ENCODE assay signal across 8 mouse cellular contexts in genomic region chr13:112994191-112994590, GRCm38 (mm10). TPM values are rescaled to one million over a fixed set of nuclear protein-coding genes. Genes with fewer than 3 reads are reported as not detected.
DNase-seq lines count a peak whose midpoint lies in the region; ATAC-seq and TF ChIP-seq lines count a peak whose summit lies in the region.

No protein-coding gene starts in this region.

- no peak overlapping the region for H3K9ac ChIP-seq in heart, embryonic 16.5 days (ENCODE audit: low read length)
- H3K9ac ChIP-seq in neural tube, embryonic 13.5 days = peak overlapping the region; percentile 58

- TF ChIP-seq CTCF in lung, adult 2 months (IDR thresholded peaks at IDR 0.05; ENCODE audit: insufficient read depth, low read length) = peak; percentile 72

- no peaks in the 10 kb centered on the region for H3K9me3 ChIP-seq in heart, embryonic 16.5 days (replicated peaks; ENCODE audit: control insufficient read depth, low read length)
- no peaks in the 10 kb centered on the region for H3K9me3 ChIP-seq in neural tube, embryonic 13.5 days

- peak; percentile 48 for DNase-seq in urinary bladder, adult 2 months (ENCODE audit: low spot score)
- no peak for DNase-seq in urinary bladder, postnatal 10 days (ENCODE audit: low spot score)
- peak; percentile 71 to 72 for DNase-seq in cerebellum, postnatal 36 days
- DNase-seq in kidney, postnatal 14 days = peak; percentile 67
- DNase-seq in lung, adult 2 months = peak; percentile 57
- DNase-seq in thymus, postnatal 0 days (ENCODE audit: low spot score) = peak; percentile 70

- peaks cover 21% of the 10 kb centered on the region for H3K4me1 ChIP-seq in heart, embryonic 16.5 days (ENCODE audit: control insufficient read depth, insufficient read depth, low read length)
- peaks cover 10% of the 10 kb centered on the region; the same call in 1 of the 2 replicates for H3K4me1 ChIP-seq in lung, adult 2 months (ENCODE audit: control insufficient read depth, insufficient read depth, low read length)
- H3K4me1 ChIP-seq in neural tube, embryonic 13.5 days (replicated peaks) = peaks cover 33% of the 10 kb centered on the region

- WGBS in heart, embryonic 16.5 days = 1% methylated on average over 25 of the region's 25 CpGs
- 1% methylated on average over 25 of the region's 25 CpGs for WGBS in lung, adult 2 months
- 0% methylated on average over 25 of the region's 25 CpGs for WGBS in neural tube, embryonic 13.5 days

- TF ChIP-seq POLR2A in lung, adult 2 months (IDR thresholded peaks at IDR 0.05; ENCODE audit: borderline replicate concordance, extremely low read depth, low read depth, low read length) = no peak

- peak overlapping the region; percentile 85 for H3K4me2 ChIP-seq in heart, embryonic 16.5 days (ENCODE audit: low read depth, low read length)
- H3K4me2 ChIP-seq in neural tube, embryonic 13.5 days = peak overlapping the region; percentile 75

- H3K27me3 ChIP-seq in heart, embryonic 16.5 days (ENCODE audit: control insufficient read depth, insufficient read depth, low read length) = peaks cover 82% of the 10 kb centered on the region
- H3K27me3 ChIP-seq in neural tube, embryonic 13.5 days = peaks cover 95% of the 10 kb centered on the region

- no peak; the same call in 1 of the 2 replicates for ATAC-seq in heart, embryonic 16.5 days (replicated peaks; ENCODE audit: extremely low read depth, insufficient read depth, low FRiP score)
- peak; percentile 55 for ATAC-seq in neural tube, embryonic 13.5 days (ENCODE audit: low read depth)

- peak overlapping the region; percentile 52 for H3K4me3 ChIP-seq in heart, embryonic 16.5 days (ENCODE audit: low read length)
- no peak overlapping the region for H3K4me3 ChIP-seq in lung, adult 2 months (replicated peaks; ENCODE audit: extremely low read depth, low read depth, low read length)
- peak overlapping the region; percentile 42 for H3K4me3 ChIP-seq in neural tube, embryonic 13.5 days

- no peaks in the 10 kb centered on the region for H3K36me3 ChIP-seq in heart, embryonic 16.5 days (ENCODE audit: control insufficient read depth, insufficient read depth)
- H3K36me3 ChIP-seq in neural tube, embryonic 13.5 days = no peaks in the 10 kb centered on the region

- H3K27ac ChIP-seq in heart, embryonic 16.5 days (ENCODE audit: low read length) = no peak overlapping the region
- no peak overlapping the region for H3K27ac ChIP-seq in neural tube, embryonic 13.5 days (replicated peaks)

RNA-seq across cellular contexts. Expression of gene Mcidas, which starts 0.5 kb away (rescaled TPM):
- 0.14 and 0.25 TPM in 2 replicates for polyA plus RNA-seq in urinary bladder, adult 2 months (2012; rRNA removed)
- 0.62 and 1.2 TPM in 2 replicates for polyA plus RNA-seq in heart, embryonic 16.5 days (2015; fragmentation: Nextera tagmentation; extraction: Ambion mirVana)
- polyA plus RNA-seq in lung, adult 2 months (2012; rRNA removed) = 0.47 and 0.66 TPM in 2 replicates
- 0.10 and 0.12 TPM in 2 replicates for polyA plus RNA-seq in neural tube, embryonic 13.5 days (2015; fragmentation: Nextera tagmentation; extraction: Ambion mirVana)
- 0.20 and 0.28 TPM in 2 replicates for polyA plus RNA-seq in thymus, postnatal 0 days (2015; fragmentation: Nextera tagmentation; extraction: Ambion mirVana)

RNA-seq across cellular contexts. Expression of gene Ccno, which starts 6.6 kb away (rescaled TPM):
- 0.57 and 0.67 TPM in 2 replicates for polyA plus RNA-seq in urinary bladder, adult 2 months (2012; rRNA removed)
- polyA plus RNA-seq in heart, embryonic 16.5 days (2015; fragmentation: Nextera tagmentation; extraction: Ambion mirVana) = 0.87 and 2.0 TPM in 2 replicates
- polyA plus RNA-seq in lung, adult 2 months (2012; rRNA removed) = 5.9 and 8.4 TPM in 2 replicates
- 0.25 TPM in 1 of 2 replicates, not detected in the other for polyA plus RNA-seq in neural tube, embryonic 13.5 days (2015; fragmentation: Nextera tagmentation; extraction: Ambion mirVana)
- 1.2 TPM in 2 replicates for polyA plus RNA-seq in thymus, postnatal 0 days (2015; fragmentation: Nextera tagmentation; extraction: Ambion mirVana)

RNA-seq across cellular contexts. Expression of gene Cdc20b, which starts 40.7 kb away (rescaled TPM):
- not detected in 2 replicates for polyA plus RNA-seq in urinary bladder, adult 2 months (2012; rRNA removed)
- 0.38 and 0.62 TPM in 2 replicates for polyA plus RNA-seq in heart, embryonic 16.5 days (2015; fragmentation: Nextera tagmentation; extraction: Ambion mirVana)
- polyA plus RNA-seq in lung, adult 2 months (2012; rRNA removed) = 0.27 and 0.54 TPM in 2 replicates
- polyA plus RNA-seq in neural tube, embryonic 13.5 days (2015; fragmentation: Nextera tagmentation; extraction: Ambion mirVana) = not detected in 2 replicates
- polyA plus RNA-seq in thymus, postnatal 0 days (2015; fragmentation: Nextera tagmentation; extraction: Ambion mirVana) = 0.21 and 0.22 TPM in 2 replicates

RNA-seq across cellular contexts. Expression of gene Gpx8, which starts 52.0 kb away (rescaled TPM):
- 105 and 114 TPM in 2 replicates for polyA plus RNA-seq in urinary bladder, adult 2 months (2012; rRNA removed)
- polyA plus RNA-seq in heart, embryonic 16.5 days (2015; fragmentation: Nextera tagmentation; extraction: Ambion mirVana) = 98.0 and 103 TPM in 2 replicates
- 6.8 and 10.6 TPM in 2 replicates for polyA plus RNA-seq in lung, adult 2 months (2012; rRNA removed)
- polyA plus RNA-seq in neural tube, embryonic 13.5 days (2015; fragmentation: Nextera tagmentation; extraction: Ambion mirVana) = 81.0 and 94.9 TPM in 2 replicates
- 20.6 and 22.4 TPM in 2 replicates for polyA plus RNA-seq in thymus, postnatal 0 days (2015; fragmentation: Nextera tagmentation; extraction: Ambion mirVana)
